Mouse (Mus musculus): Measurements from ENCODE around the gene Ube2m. TPM values are rescaled to one million over a fixed set of nuclear protein-coding genes. Genes with fewer than 3 reads are reported as not detected.

Ube2m gene
- polyA plus RNA-seq, 1 experiment from 2014 or later: 64.5 TPM

DNA sequence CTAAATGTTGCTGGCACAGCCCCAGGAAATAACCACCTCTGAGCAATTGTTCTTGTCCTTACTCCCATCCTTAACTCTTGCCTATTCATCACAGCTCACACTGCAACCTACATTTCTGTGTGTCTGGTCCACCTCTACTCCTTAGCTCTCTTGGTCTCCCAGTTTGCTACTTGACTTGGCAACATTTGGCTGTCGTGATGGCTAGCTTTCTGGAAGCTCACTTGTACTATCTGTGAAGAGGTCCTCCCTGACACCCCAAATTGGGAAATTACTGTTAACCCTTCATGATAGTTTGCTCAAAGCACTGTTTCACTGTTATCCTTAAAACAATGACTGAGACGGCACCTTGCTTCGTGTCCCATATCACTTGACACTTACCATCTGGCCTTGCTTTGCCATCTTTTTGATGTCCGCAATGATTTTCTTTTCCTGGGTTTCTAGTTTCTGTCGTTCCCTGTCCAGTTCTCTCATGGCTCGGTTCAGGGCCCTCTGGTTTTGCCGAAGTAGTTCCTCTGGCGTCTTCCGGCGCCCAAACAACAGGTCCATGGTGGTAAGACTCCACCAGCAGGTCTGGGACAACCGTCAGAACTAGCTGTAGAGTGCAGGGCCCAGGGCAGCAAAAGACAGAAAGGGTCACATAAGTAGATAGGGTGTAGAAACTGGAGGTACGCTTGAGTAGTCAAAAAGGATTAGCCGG, 4.5 kb downstream of the Ube2m start:
- 44% methylated on average over 13 of the region's 13 CpGs for WGBS (ENCODE audit: insufficient replicate concordance)
- ATAC-seq (ENCODE audit: insufficient read depth): no peak
- H3K9ac ChIP-seq: peak overlapping the region; percentile 82

DNA sequence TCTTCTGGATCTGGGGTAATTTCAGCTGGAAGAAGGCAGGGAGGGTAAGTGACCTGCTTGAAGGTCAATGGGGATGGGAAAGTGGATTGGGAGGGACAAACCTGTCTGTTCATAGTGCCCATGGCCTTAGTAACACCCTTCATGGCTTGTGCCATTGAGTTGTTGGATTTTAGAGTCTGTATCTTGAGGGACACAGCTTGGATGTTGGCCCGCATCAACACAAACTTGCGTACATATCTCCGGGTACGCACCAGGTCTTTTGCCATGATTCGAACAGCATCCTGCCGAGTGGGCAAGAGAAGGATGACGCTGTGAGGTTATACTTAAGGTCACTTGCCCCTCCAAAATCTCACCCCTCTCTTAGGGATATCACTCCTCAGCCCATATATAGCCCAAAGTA, 5.5 kb downstream of the Ube2m start:
- H3K4me3 ChIP-seq (replicated peaks): no peak overlapping the region
- H3K27me3 ChIP-seq: no peaks in the 10 kb centered on the region
- H3K9me3 ChIP-seq (replicated peaks): no peaks in the 10 kb centered on the region
- 88% methylated on average over 7 of the region's 7 CpGs for WGBS (ENCODE audit: insufficient replicate concordance)
- H3K9ac ChIP-seq: no peak overlapping the region
- no peak for ATAC-seq (ENCODE audit: insufficient read depth)
- no peak overlapping the region for H3K27ac ChIP-seq (replicated peaks)
- peaks cover 81% of the 10 kb centered on the region for H3K36me3 ChIP-seq (replicated peaks)
- no peak overlapping the region; the same call in 1 of the 2 replicates for H3K4me2 ChIP-seq
- peaks cover 51% of the 10 kb centered on the region for H3K4me1 ChIP-seq (replicated peaks)

More for the DNA sequence above, 4.5 kb downstream of the Ube2m start:
- no peaks in the 10 kb centered on the region for H3K27me3 ChIP-seq
- peak overlapping the region; percentile 98 for H3K27ac ChIP-seq (replicated peaks)
- peak overlapping the region; percentile 78 for H3K4me3 ChIP-seq (replicated peaks)
- H3K9me3 ChIP-seq (replicated peaks): no peaks in the 10 kb centered on the region
- peaks cover 70% of the 10 kb centered on the region for H3K36me3 ChIP-seq (replicated peaks)
- H3K4me2 ChIP-seq: peak overlapping the region; percentile 80
- peaks cover 52% of the 10 kb centered on the region for H3K4me1 ChIP-seq (replicated peaks)

DNA sequence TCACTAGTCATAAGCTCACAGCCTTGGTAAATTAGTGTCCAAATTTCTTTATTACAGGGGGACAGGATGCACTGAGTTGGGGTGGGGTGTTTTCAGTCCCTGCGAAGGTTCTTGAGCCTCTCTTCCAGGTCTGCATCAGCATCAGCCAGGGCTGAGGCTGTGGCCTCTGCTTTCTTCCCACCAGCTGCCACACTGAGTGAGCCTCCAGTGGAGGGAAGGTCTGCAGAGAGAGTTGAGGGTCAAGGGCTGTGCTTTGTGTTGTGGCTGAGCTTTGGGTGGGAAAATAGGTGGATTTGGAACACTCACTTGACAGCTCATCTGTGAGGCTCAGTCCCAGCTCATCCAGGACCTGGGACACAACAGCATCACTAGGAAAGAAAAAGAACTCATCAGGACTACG, 6.1 kb downstream of the Ube2m start:
- Histone ChIP-seq H3K36me3 (replicated peaks) (peaks cover 86% of the 10 kb centered on the region), H3K4me3 (replicated peaks) (no peak overlapping the region)
- 80% methylated on average over 2 of the region's 2 CpGs for WGBS (ENCODE audit: insufficient replicate concordance)

DNA sequence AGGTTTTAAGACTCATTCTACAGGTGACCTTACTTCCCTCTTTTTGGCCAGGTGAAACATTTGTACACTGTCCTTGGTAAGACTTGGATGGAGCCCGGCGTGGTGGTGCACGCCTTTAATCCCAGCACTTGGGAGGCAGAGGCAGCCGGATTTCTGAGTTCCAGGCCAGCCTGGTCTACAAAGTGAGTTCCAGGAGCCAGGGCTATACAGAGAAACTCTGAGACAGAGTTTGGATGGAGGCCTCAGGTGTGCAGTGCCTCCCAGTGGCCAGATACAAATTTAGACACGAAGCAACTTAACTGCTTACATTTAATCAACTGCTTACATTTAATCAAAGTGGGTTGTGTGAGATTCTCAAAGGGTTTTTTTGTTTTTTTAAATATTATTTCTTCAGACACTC, 7.0 kb downstream of the Ube2m start:
- Histone ChIP-seq H3K27me3 (no peaks in the 10 kb centered on the region), H3K4me2 (no peak overlapping the region), H3K9me3 (replicated peaks) (no peaks in the 10 kb centered on the region), H3K9ac (no peak overlapping the region), H3K27ac (replicated peaks) (no peak overlapping the region), H3K4me1 (replicated peaks) (peaks cover 52% of the 10 kb centered on the region), H3K4me3 (replicated peaks) (no peak overlapping the region), H3K36me3 (replicated peaks) (peaks cover 91% of the 10 kb centered on the region)
- WGBS (ENCODE audit: insufficient replicate concordance): 70% methylated on average over 5 of the region's 5 CpGs
- no peak for ATAC-seq (ENCODE audit: insufficient read depth)

More for the DNA sequence above, 6.1 kb downstream of the Ube2m start:
- no peak for ATAC-seq (ENCODE audit: insufficient read depth)
- H3K27ac ChIP-seq (replicated peaks): no peak overlapping the region
- H3K9me3 ChIP-seq (replicated peaks): no peaks in the 10 kb centered on the region
- no peak overlapping the region for H3K4me2 ChIP-seq
- peaks cover 52% of the 10 kb centered on the region for H3K4me1 ChIP-seq (replicated peaks)
- no peak overlapping the region for H3K9ac ChIP-seq
- H3K27me3 ChIP-seq: no peaks in the 10 kb centered on the region

DNA sequence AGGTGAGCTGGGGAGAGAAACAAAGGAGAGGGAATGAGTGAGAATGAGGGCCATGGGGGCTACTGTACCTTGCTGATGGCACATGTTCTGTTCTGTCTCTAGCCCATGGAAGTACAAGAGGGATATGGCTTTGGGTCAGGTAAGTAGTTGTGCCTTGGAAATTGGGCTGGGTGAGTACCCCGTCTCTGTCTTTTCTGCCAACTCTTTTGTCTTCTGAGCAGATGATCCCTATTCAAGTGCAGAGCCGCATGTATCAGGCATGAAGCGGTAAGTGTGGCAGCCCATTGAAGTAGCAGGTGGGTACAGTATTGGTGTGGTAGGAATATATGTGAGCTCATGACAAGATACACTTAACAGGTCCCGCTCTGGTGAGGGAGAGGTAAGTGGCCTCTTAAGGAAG, 9.1 kb downstream of the Ube2m start:
- no peaks in the 10 kb centered on the region for H3K27me3 ChIP-seq
- no peaks in the 10 kb centered on the region for H3K9me3 ChIP-seq (replicated peaks)
- H3K27ac ChIP-seq (replicated peaks): no peak overlapping the region
- 83% methylated on average over 4 of the region's 4 CpGs for WGBS (ENCODE audit: insufficient replicate concordance)
- peaks cover 86% of the 10 kb centered on the region for H3K36me3 ChIP-seq (replicated peaks)
- H3K4me2 ChIP-seq: no peak overlapping the region
- H3K4me3 ChIP-seq (replicated peaks): no peak overlapping the region
- no peak overlapping the region for H3K9ac ChIP-seq
- ATAC-seq (ENCODE audit: insufficient read depth): no peak
- peaks cover 48% of the 10 kb centered on the region for H3K4me1 ChIP-seq (replicated peaks)

DNA sequence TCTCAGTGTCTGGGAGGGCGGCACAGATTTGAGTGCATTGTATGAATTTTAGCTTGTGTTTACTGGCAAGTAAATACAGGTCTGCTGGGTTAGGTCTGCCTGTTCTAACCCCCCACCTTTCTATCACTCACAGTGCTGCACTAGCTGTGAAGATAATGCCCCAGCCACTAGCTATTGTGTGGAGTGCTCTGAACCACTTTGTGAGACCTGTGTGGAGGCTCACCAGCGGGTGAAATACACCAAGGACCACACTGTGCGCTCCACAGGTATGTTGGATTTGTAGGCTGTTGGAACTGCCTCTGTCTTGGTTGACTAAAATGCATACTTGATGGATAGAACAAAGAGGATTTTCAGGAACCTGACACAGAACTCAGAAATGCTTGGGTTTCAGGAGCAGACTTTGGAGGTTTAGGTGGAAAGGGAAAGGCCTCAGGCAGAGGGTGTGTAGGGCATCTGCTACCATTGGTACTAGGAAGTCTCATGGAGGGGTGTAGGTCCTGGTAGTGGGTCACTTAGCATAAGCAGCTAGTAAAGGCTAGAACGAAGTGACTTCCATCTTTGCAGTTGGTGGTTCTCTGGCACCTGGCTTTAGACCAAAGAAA, 12.5 kb downstream of the Ube2m start:
- Histone ChIP-seq H3K9me3 (replicated peaks) (no peaks in the 10 kb centered on the region), H3K9ac (peak overlapping the region; percentile 85), H3K4me1 (replicated peaks) (peaks cover 43% of the 10 kb centered on the region), H3K4me3 (replicated peaks) (peak overlapping the region; percentile 89), H3K27me3 (no peaks in the 10 kb centered on the region), H3K4me2 (peak overlapping the region; percentile 98), H3K36me3 (replicated peaks) (peaks cover 54% of the 10 kb centered on the region), H3K27ac (replicated peaks) (peak overlapping the region; percentile 98)
- ATAC-seq (ENCODE audit: insufficient read depth): no peak
- 29% methylated on average over 4 of the region's 4 CpGs for WGBS (ENCODE audit: insufficient replicate concordance)

DNA sequence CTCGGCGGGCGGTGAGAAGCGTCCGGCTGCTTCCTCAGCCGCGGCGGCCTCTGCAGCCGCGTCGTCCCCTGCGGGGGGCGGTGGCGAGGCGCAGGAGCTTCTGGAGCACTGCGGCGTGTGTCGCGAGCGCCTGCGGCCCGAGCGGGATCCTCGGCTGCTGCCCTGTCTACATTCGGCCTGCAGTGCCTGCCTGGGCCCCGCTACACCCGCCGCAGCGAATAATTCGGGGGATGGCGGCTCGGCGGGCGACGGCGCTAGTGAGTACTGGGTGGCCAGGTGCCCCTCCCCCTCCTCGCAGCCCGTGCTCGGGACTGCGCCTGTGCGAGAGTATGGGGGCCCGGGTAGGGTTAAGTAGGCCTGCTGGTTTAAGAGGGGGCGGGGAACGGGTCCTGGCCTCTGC, 13.3 kb downstream of the Ube2m start:
- peak overlapping the region; percentile 85 for H3K9ac ChIP-seq
- H3K9me3 ChIP-seq (replicated peaks): no peaks in the 10 kb centered on the region
- peaks cover 46% of the 10 kb centered on the region for H3K36me3 ChIP-seq (replicated peaks)
- peak overlapping the region; percentile 98 for H3K27ac ChIP-seq (replicated peaks)
- peak; percentile 45 for ATAC-seq (ENCODE audit: insufficient read depth)
- peaks cover 43% of the 10 kb centered on the region for H3K4me1 ChIP-seq (replicated peaks)
- peak overlapping the region; percentile 98 for H3K4me2 ChIP-seq
- H3K27me3 ChIP-seq: no peaks in the 10 kb centered on the region
- WGBS (ENCODE audit: insufficient replicate concordance): under 1% methylated on average over 29 of the region's 44 CpGs
- peak overlapping the region; percentile 89 for H3K4me3 ChIP-seq (replicated peaks)

DNA sequence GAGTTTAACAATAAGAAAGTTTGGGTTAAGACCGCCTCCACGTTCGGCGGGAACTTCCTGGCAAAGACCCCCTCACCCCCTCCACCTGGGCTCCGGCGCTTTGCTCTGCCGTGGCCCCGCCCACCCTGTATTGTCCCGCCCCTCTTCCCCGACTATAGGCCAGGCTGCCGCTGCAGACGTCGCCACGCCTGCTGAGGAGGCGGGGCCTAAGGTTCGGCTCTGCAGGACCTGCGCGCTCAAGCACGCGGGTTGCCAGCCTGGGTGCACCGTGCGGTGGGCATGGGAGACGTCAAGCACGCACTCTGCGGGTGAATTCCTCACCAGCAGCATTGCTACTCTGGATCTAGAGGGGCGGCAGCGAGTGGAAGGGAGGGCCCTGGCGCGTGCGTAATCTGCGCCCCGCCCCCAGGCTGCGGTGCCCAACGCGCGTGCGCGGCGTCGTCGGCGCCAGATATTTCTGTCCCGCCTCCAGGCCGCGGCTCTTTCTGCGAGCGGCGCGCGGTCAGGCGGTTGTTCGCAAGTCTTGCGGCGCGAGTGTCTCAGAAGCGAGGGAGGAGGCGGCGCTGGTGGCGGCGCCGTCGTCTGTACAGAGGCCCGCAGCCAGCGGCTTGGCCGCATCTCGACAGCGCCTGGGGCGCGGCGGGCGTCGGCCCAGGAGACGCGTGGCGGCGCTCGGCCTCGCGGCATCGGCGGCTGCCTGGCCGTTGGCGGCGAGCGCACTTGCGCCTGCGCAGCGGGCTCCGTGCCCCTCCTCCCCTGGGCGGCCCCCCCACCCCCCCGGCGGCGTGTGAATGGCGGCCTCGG, 13.9 kb downstream of the Ube2m start:
- ATAC-seq (ENCODE audit: insufficient read depth): peak; percentile 80
- H3K27me3 ChIP-seq: no peaks in the 10 kb centered on the region
- peak overlapping the region; percentile 89 for H3K4me3 ChIP-seq (replicated peaks)
- peak overlapping the region; percentile 85 for H3K9ac ChIP-seq
- H3K9me3 ChIP-seq (replicated peaks): no peaks in the 10 kb centered on the region
- H3K4me1 ChIP-seq (replicated peaks): peaks cover 43% of the 10 kb centered on the region
- WGBS (ENCODE audit: insufficient replicate concordance): under 1% methylated on average over 93 of the region's 95 CpGs
- peak overlapping the region; percentile 98 for H3K27ac ChIP-seq (replicated peaks)
- H3K4me2 ChIP-seq: peak overlapping the region; percentile 98
- peaks cover 39% of the 10 kb centered on the region for H3K36me3 ChIP-seq (replicated peaks)

DNA sequence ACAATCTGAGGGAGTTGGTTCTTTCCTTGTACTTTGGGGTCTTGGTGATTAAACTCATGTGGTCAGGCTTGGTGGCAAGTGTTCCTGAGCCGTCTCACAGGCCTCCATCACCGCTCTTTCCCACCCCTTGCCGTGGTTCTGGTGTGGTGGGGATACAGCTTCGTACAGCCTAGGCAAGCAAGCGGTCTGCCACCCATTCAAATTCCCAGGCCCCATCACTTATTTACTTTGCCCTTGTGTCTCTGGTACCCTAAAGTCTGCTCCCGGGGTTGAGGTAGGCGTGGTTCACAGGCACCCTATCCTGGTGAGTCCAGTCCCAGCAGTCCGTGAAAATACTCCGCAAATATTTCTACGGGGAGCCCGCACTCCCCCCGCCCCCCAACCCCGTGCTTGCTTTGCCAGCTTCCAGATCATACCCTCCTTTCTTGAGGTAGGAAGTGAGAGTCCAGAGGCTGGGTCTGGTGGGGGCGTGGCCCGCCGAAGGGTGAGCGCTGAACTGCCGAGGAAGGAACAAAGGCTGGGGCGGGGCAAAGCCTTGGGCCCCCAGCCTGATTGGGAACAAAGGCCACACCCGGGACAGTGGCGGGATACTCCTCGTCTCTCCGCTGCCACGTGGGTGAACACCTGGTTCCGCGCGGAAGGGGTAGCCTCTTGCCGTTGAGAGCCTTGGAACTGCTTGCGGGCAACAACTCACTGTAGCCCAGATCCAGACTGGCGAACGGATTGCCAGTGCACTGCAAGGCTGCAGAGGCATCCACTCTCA, 15.1 kb downstream of the Ube2m start:
- 4% methylated on average over 31 of the region's 31 CpGs for WGBS (ENCODE audit: insufficient replicate concordance)
- H3K4me2 ChIP-seq: peak overlapping the region; percentile 98
- H3K27ac ChIP-seq (replicated peaks): peak overlapping the region; percentile 98
- H3K9ac ChIP-seq: peak overlapping the region; percentile 85
- peaks cover 27% of the 10 kb centered on the region for H3K36me3 ChIP-seq (replicated peaks)
- H3K27me3 ChIP-seq: no peaks in the 10 kb centered on the region
- ATAC-seq (ENCODE audit: insufficient read depth): peak; percentile 17
- peak overlapping the region; percentile 89 for H3K4me3 ChIP-seq (replicated peaks)
- no peaks in the 10 kb centered on the region for H3K9me3 ChIP-seq (replicated peaks)
- peaks cover 52% of the 10 kb centered on the region for H3K4me1 ChIP-seq (replicated peaks)

DNA sequence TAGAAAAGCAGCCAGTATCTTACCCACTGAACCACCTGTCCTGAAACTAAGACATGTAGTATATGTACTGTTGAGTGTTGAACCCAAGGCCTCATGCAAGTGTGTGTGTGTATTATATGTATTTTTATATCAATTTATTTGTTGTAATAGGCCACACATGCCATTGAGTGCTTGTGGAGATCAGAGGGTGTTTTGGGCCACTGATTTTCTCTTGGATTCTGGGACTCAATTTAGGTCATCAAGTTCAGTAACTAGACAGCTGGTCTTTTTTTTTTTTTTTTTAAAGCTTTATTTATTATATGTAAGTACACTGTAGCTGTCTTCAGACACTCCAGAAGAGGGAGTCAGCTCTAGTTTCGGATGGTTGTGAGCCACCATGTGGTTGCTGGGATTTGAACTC, 22.9 kb downstream of the Ube2m start:
- ATAC-seq (ENCODE audit: insufficient read depth): no peak
- no peaks in the 10 kb centered on the region for H3K27me3 ChIP-seq
- no peak overlapping the region for H3K27ac ChIP-seq (replicated peaks)

More for the DNA sequence above, 22.9 kb downstream of the Ube2m start:
- Histone ChIP-seq H3K4me2 (no peak overlapping the region), H3K9ac (no peak overlapping the region), H3K9me3 (replicated peaks) (no peaks in the 10 kb centered on the region), H3K4me1 (replicated peaks) (peaks cover 43% of the 10 kb centered on the region), H3K4me3 (replicated peaks) (no peak overlapping the region), H3K36me3 (replicated peaks) (no peaks in the 10 kb centered on the region)
- WGBS (ENCODE audit: insufficient replicate concordance): 63% methylated on average over 1 of the region's 1 CpGs
